ENCODE assay signal across 11 mouse cellular contexts in the genomic region with DNA sequence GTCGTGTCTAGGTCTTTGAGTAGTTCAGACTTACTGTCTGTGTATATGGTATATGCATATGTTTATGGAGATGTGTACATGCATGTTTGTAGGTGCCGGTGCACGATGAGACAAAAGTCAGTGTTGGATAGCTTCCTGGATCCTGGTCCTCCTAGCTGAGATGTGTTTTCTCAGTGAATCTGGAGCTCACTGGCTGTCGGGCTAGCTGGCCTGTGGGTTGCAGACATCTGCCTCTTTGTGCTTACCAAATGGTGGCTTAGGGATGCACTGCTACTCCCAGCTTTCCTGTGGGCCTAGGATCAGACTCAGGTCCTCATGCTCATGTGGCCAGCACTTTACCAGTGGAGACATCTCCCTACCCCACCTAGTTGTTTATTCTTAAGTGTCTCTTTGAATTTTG. TPM values are rescaled to one million over a fixed set of nuclear protein-coding genes. Genes with fewer than 3 reads are reported as not detected.
"Had no signal": no experiment of that assay in that cellular context is flagged by ENCODE, and none has a peak within 500 bp of the region (broad histone marks: within the 10 kb centered on the region; RNA-seq: fewer than 3 reads in every experiment).

No protein-coding gene starts in this region.

- H3K4me3 ChIP-seq: limb, embryonic 15.5 days; liver, embryonic 13.5 days; midbrain, embryonic 13.5 days; neural tube, embryonic 12.5 days had no signal

- DNase-seq: kidney, postnatal 25 days; liver, embryonic 13.5 days; lung, adult 18-20 months; thymus, postnatal 36 days had no signal

- H3K27me3 ChIP-seq: limb, embryonic 15.5 days; liver, embryonic 13.5 days; midbrain, embryonic 13.5 days; neural tube, embryonic 12.5 days had no signal

- H3K36me3 ChIP-seq: limb, embryonic 15.5 days; liver, embryonic 13.5 days; midbrain, embryonic 13.5 days; neural tube, embryonic 12.5 days had no signal

- H3K4me2 ChIP-seq: limb, embryonic 15.5 days; liver, embryonic 13.5 days; midbrain, embryonic 13.5 days; neural tube, embryonic 12.5 days had no signal

- H3K27ac ChIP-seq: limb, embryonic 15.5 days; liver, embryonic 13.5 days; midbrain, embryonic 13.5 days; neural tube, embryonic 12.5 days had no signal

- H3K9me3 ChIP-seq: limb, embryonic 15.5 days; liver, embryonic 13.5 days; midbrain, embryonic 13.5 days; neural tube, embryonic 12.5 days had no signal

RNA-seq across cellular contexts. Expression of gene Tal2, which starts 50.5 kb away (rescaled TPM):
- total RNA-seq: left cerebral cortex, postnatal 25 days had no signal
- polyA plus RNA-seq: inflammation-experienced regulatory T-cells, adult 6 months; liver, embryonic 13.5 days; spleen, adult 2 months; thymus, postnatal 0 days had no signal
